Mouse (Mus musculus) ES-Bruce4 (cell line): ENCODE measurements around the gene Snrpn.
A peak's percentile ranks its signal among the peaks of the same experiment; 100 is the strongest.

Source experiments
- CTCF ChIP-seq: IDR thresholded peaks from one replicate; pipeline ENCODE4 v1.8.1; 2011; ENCODE audit warnings: low read depth, low read length
- EP300 ChIP-seq: IDR thresholded peaks from 2 replicates; pipeline ENCODE4 v1.6.1; 2011; ENCODE audit warnings: low read depth, low read length; ENCODE audit not compliant: insufficient read depth
- POLR2A ChIP-seq: IDR thresholded peaks from one replicate; pipeline ENCODE4 v1.8.1; 2011; ENCODE audit warnings: low read length; ENCODE audit not compliant: insufficient read depth

- no peak for TF ChIP-seq CTCF
- no peak for TF ChIP-seq EP300
- peak; percentile 30 for TF ChIP-seq POLR2A
These were observed 135.3 kb downstream of the Snrpn start, which contains the start of the genes Snurf and Gm38393 for GRCm38 (mm10) chr7:60004606-60005330.
